In the genomic region with DNA sequence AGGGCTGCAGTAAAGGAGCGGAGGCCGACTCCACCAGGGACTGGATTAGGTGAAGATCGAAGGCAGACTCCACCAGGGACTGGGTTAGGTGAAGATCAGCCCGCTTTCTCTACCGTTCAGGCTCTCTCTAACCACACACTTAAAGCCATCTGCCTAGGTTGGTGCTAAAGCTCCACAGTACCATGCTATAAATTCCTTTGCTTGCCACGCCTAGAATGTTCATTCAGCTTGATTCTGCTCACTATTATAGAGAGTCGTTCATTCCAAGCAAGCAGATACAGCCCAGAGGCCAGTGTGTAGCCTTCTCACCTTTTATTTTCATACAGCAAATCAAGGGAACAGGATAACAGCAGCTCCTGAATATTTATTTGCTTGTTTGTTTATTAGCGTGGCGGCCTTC, we compare ENCODE assay signal across 26 mouse cellular contexts. TPM values are rescaled to one million over a fixed set of nuclear protein-coding genes. Genes with fewer than 3 reads are reported as not detected.
"Had no signal": no experiment of that assay in that cellular context is flagged by ENCODE, and none has a peak within 500 bp of the region (broad histone marks: within the 10 kb centered on the region; RNA-seq: fewer than 3 reads in every experiment).

No protein-coding gene starts in this region.

- H3K4me3 ChIP-seq: gastrocnemius, adult 2 months; heart, adult 2 months; heart, embryonic 13.5 days; heart, embryonic 15.5 days; hindbrain, embryonic 10.5 days; hindbrain, embryonic 12.5 days; kidney, embryonic 15.5 days; limb, embryonic 12.5 days had no signal

- H3K4me2 ChIP-seq: heart, embryonic 11.5 days; heart, embryonic 13.5 days; heart, embryonic 15.5 days; hindbrain, embryonic 12.5 days; hindbrain, embryonic 14.5 days; kidney, embryonic 15.5 days; limb, embryonic 12.5 days had no signal

- H3K27ac ChIP-seq: gastrocnemius, adult 2 months; heart, adult 2 months; heart, embryonic 13.5 days; heart, embryonic 15.5 days; hindbrain, embryonic 10.5 days; hindbrain, embryonic 12.5 days; hindbrain, embryonic 14.5 days; kidney, embryonic 15.5 days; kidney, postnatal 0 days; limb, embryonic 12.5 days had no signal

- H3K9ac ChIP-seq: heart, embryonic 13.5 days; heart, embryonic 15.5 days; hindbrain, embryonic 12.5 days; hindbrain, embryonic 14.5 days; kidney, embryonic 15.5 days; limb, embryonic 12.5 days had no signal

- H3K36me3 ChIP-seq: heart, embryonic 13.5 days; heart, embryonic 15.5 days; hindbrain, embryonic 10.5 days; hindbrain, embryonic 12.5 days; kidney, embryonic 15.5 days; limb, embryonic 12.5 days had no signal

- DNase-seq: gastrocnemius, adult 2 months; gastrocnemius, postnatal 10 days; gastrocnemius, postnatal 25 days; heart, adult 2 months; heart, postnatal 14 days; heart, postnatal 4 days; kidney, adult 11 months; kidney, adult 9 months; kidney, postnatal 14 days; kidney, postnatal 36 days; layer of hippocampus, adult 9-11 months; layer of hippocampus, postnatal 36 days; left cerebral cortex, postnatal 4 days had no signal

- H3K9me3 ChIP-seq: heart, embryonic 13.5 days; heart, embryonic 15.5 days; hindbrain, embryonic 10.5 days; hindbrain, embryonic 12.5 days; kidney, embryonic 15.5 days; limb, embryonic 12.5 days had no signal

RNA-seq across cellular contexts. Expression of gene Fgg, which starts 7.5 kb away (rescaled TPM):
- polyA plus RNA-seq: frontal cortex, adult 2 months; hindbrain, embryonic 10.5 days; hindbrain, embryonic 12.5 days; hindbrain, embryonic 14.5 days; hindbrain, embryonic 16.5 days; inflammation-experienced regulatory T-cells, adult 6 months; large intestine, adult 2 months; limb, embryonic 12.5 days had no signal

RNA-seq across cellular contexts. Expression of gene Fga, which starts 25.9 kb away (rescaled TPM):
- polyA plus RNA-seq: heart, adult 2 months; hindbrain, embryonic 10.5 days; hindbrain, embryonic 12.5 days; hindbrain, embryonic 14.5 days; hindbrain, embryonic 16.5 days; inflammation-experienced regulatory T-cells, adult 6 months had no signal

RNA-seq across cellular contexts. Expression of gene Fgb, which starts 49.7 kb away (rescaled TPM):
- polyA plus RNA-seq: frontal cortex, adult 2 months; heart, adult 2 months; hindbrain, embryonic 10.5 days; hindbrain, embryonic 12.5 days; hindbrain, embryonic 14.5 days; hindbrain, embryonic 16.5 days; inflammation-experienced regulatory T-cells, adult 6 months had no signal
